Mouse (Mus musculus) MEL (cell line): ENCODE measurements at regions not wholly inside any gene's neighbourhood (a gene's known extent, or its start where the extent isn't known, plus 50 kb on each side); places are given as distances from the start of the nearest gene placed in this dataset.
"Not testable (repeated sequence)": the region's sequence is repeated elsewhere in the genome, so short reads cannot be mapped to it uniquely, and the experiment has no call there.

Experiments used
- DNase-seq: peaks from one replicate; pipeline ENCODE4 v3.0.0; 2011; ENCODE audit warnings: low read depth, low spot score
- H3K27ac ChIP-seq: 2 replicates; pipeline ENCODE4 v1.5.1; 2012; ENCODE audit warnings: low read depth, mild to moderate bottlenecking, control low read depth, low read length, moderate library complexity; ENCODE audit not compliant: control insufficient read depth
- H3K27me3 ChIP-seq, 2 experiments: fragments of 150-350 bp in 1 of 2; sonication (generic) in 1 of 2; 2 replicates each; pipeline ENCODE4 v1.6.1; 2012; ENCODE audit warnings: low read length in 2 of 2, mild to moderate bottlenecking in 2 of 2, improper control_type of control experiment in 1 of 2, moderate library complexity in 1 of 2; ENCODE audit not compliant: insufficient read depth in 2 of 2, control insufficient read depth in 1 of 2
- H3K36me3 ChIP-seq, 2 experiments: 2 replicates each; pipeline ENCODE4 v1.6.1; 2012 to 2014; ENCODE audit warnings: low read length in 2 of 2, improper control_type of control experiment in 1 of 2, inconsistent platforms in 1 of 2, mild to moderate bottlenecking in 1 of 2; ENCODE audit not compliant: insufficient read depth in 2 of 2, control insufficient read depth in 1 of 2
- H3K4me1 ChIP-seq, 2 experiments: fragments of 150-350 bp in 1 of 2; sonication (generic) in 1 of 2; 2 replicates each; pipeline ENCODE4 v1.6.1; 2012; ENCODE audit warnings: low read length in 2 of 2, improper control_type of control experiment in 1 of 2, mild to moderate bottlenecking in 1 of 2; ENCODE audit not compliant: insufficient read depth in 2 of 2, control insufficient read depth in 1 of 2
- H3K4me3 ChIP-seq, 2 experiments: fragments of 150-350 bp in 1 of 2; sonication (generic) in 1 of 2; 2 replicates each; pipeline ENCODE4 v1.5.1; 2012; ENCODE audit warnings: low read depth in 2 of 2, low read length in 2 of 2, mild to moderate bottlenecking in 2 of 2, moderate library complexity in 2 of 2, control low read depth in 1 of 2, improper control_type of control experiment in 1 of 2; ENCODE audit not compliant: control insufficient read depth in 1 of 2, insufficient read depth in 1 of 2
- H3K79me2 ChIP-seq: 2 replicates; pipeline ENCODE4 v1.6.1; 2012; ENCODE audit warnings: mild to moderate bottlenecking, low read length, moderate library complexity; ENCODE audit not compliant: control insufficient read depth, poor library complexity, insufficient read depth
- H3K9ac ChIP-seq: 2 replicates; pipeline ENCODE4 v1.6.1; 2012; ENCODE audit warnings: low read depth, mild to moderate bottlenecking, control low read depth, low read length, moderate library complexity; ENCODE audit not compliant: control insufficient read depth, poor library complexity, severe bottlenecking
- H3K9me3 ChIP-seq: fragments of 150-350 bp; sonication (generic); replicated peaks from 2 replicates; pipeline ENCODE4 v1.6.1; 2012; ENCODE audit warnings: mild to moderate bottlenecking, low read length, improper control_type of control experiment, moderate library complexity; ENCODE audit not compliant: insufficient read depth
- CTCF ChIP-seq, 3 experiments: IDR thresholded peaks in 2 of 3; conservative IDR thresholded peaks in 1 of 3; 2 replicates each; pipeline ENCODE4 v1.5.1; 2011 to 2012; ENCODE audit warnings: low read length in 3 of 3, low read depth in 2 of 3, mild to moderate bottlenecking in 2 of 3, improper control_type of control experiment in 1 of 3, inconsistent platforms in 1 of 3, mixed read lengths in 1 of 3, moderate library complexity in 1 of 3; ENCODE audit not compliant: control insufficient read depth in 1 of 3, insufficient read depth in 1 of 3, poor library complexity in 1 of 3, severe bottlenecking in 1 of 3
- GABPA ChIP-seq: IDR thresholded peaks from 2 replicates; pipeline ENCODE4 v1.6.1; 2012; ENCODE audit warnings: low read depth, mild to moderate bottlenecking, inconsistent platforms, low read length, improper control_type of control experiment, moderate library complexity
- JUND ChIP-seq: IDR thresholded peaks from 2 replicates; pipeline ENCODE4 v1.6.1; 2011; ENCODE audit warnings: low read depth, mild to moderate bottlenecking, improper control_type of control experiment, low read length
- MAFK ChIP-seq: IDR thresholded peaks from 2 replicates; pipeline ENCODE4 v1.6.1; 2011; ENCODE audit warnings: low read depth, mild to moderate bottlenecking, low read length, improper control_type of control experiment, borderline replicate concordance
- MAX ChIP-seq: IDR thresholded peaks from 2 replicates; pipeline ENCODE4 v1.6.1; 2011; ENCODE audit warnings: low read length, improper control_type of control experiment
- MYC ChIP-seq: IDR thresholded peaks from 2 replicates; pipeline ENCODE4 v1.6.1; 2011; ENCODE audit warnings: low read depth, mild to moderate bottlenecking, low read length, improper control_type of control experiment, moderate library complexity
- SIN3A ChIP-seq: IDR thresholded peaks from 2 replicates; pipeline ENCODE4 v1.6.1; 2012; ENCODE audit warnings: low read length, improper control_type of control experiment, inconsistent platforms
- SMC3 ChIP-seq: IDR thresholded peaks from 2 replicates; pipeline ENCODE4 v1.6.1; 2011; ENCODE audit warnings: low read depth, low read length, improper control_type of control experiment
- TAL1 ChIP-seq: IDR thresholded peaks from 2 replicates; pipeline ENCODE4 v1.6.1; 2012; ENCODE audit warnings: mild to moderate bottlenecking, inconsistent platforms, low read length, moderate library complexity, mixed read lengths
- TBP ChIP-seq: IDR thresholded peaks from 2 replicates; pipeline ENCODE4 v1.8.0; 2011; ENCODE audit warnings: low read depth, low read length, improper control_type of control experiment
- USF1 ChIP-seq: IDR thresholded peaks from 2 replicates; pipeline ENCODE4 v1.6.1; 2014; ENCODE audit warnings: low read depth, mild to moderate bottlenecking, inconsistent platforms, low read length, improper control_type of control experiment, moderate library complexity
- ZMIZ1 ChIP-seq: IDR thresholded peaks from 2 replicates; pipeline ENCODE4 v1.6.1; 2012; ENCODE audit warnings: low read depth, mild to moderate bottlenecking, inconsistent platforms, low read length, improper control_type of control experiment, moderate library complexity
- ZNF384 ChIP-seq: IDR thresholded peaks from 2 replicates; pipeline ENCODE4 v1.6.1; 2012; ENCODE audit warnings: low read depth, mild to moderate bottlenecking, inconsistent platforms, low read length, improper control_type of control experiment

DNA sequence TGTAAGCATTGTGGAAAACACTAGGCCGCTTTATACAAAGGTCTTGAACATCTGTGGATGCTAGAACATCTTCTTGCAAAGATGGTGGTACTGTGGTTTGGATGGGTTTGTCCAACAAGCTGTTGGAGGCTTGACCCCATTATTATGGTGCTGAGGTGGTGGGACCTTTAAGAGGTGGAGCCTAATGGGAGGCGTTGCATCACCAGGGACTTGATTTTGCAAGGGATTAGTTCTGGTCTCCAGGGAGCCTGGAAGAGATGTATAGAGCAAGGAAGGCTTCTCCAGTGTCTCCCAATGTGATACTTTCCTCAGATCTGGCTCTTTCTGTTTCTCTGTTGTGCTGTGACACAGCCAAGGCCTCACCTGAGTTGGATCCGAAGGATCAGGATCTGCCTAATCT, 79.4 kb upstream of the Klf13 start:
- Histone ChIP-seq H3K27ac (no peak overlapping the region), H3K36me3 (peaks cover 0 to 13% of the 10 kb centered on the region in 2 experiments; a peak in 2 of 4 replicates), H3K79me2 (no peaks in the 10 kb centered on the region; the same call in 1 of the 2 replicates), H3K9me3 (no peaks in the 10 kb centered on the region), H3K27me3 (no peaks in the 10 kb centered on the region), H3K4me1 (peaks cover 12 to 28% of the 10 kb centered on the region in 2 experiments), H3K9ac (no peak overlapping the region), H3K4me3 (no peak overlapping the region)
- no peak for DNase-seq
- no peak for TF ChIP-seq GABPA
- TF ChIP-seq ZNF384, result peak; percentile 59; the same call in 1 of the 2 replicates

GRCm38 (mm10) chr7:64016874-64017273, 78.2 kb upstream of the Klf13 start:
- DNase-seq, result no peak
- peaks cover 15 to 26% of the 10 kb centered on the region in 2 experiments for H3K4me1 ChIP-seq
- no peak overlapping the region for H3K9ac ChIP-seq
- no peaks in the 10 kb centered on the region; the same call in 1 of the 2 replicates for H3K79me2 ChIP-seq
- no peak overlapping the region for H3K27ac ChIP-seq
- no peak overlapping the region for H3K4me3 ChIP-seq
- H3K27me3 ChIP-seq, result no peaks in the 10 kb centered on the region
- peaks cover 0 to 11% of the 10 kb centered on the region in 2 experiments; a peak in 2 of 4 replicates for H3K36me3 ChIP-seq
- TF ChIP-seq TBP (no peak), MAX (no peak), JUND (no peak), USF1 (no peak), SIN3A (no peak), MAFK (no peak), MYC (no peak), ZMIZ1 (no peak), TAL1 (no peak)
- H3K9me3 ChIP-seq, result no peaks in the 10 kb centered on the region

GRCm38 (mm10) chr7:64015136-64015535, 76.4 kb upstream of the Klf13 start:
- Histone ChIP-seq H3K36me3 (peaks cover 0 to 19% of the 10 kb centered on the region in 2 experiments; a peak in 2 of 4 replicates), H3K4me1 (peaks cover 23 to 34% of the 10 kb centered on the region in 2 experiments)
- not testable (repeated sequence) for H3K27me3 ChIP-seq, H3K4me3 ChIP-seq, H3K79me2 ChIP-seq, H3K9ac ChIP-seq, H3K27ac ChIP-seq, H3K9me3 ChIP-seq
- peak; percentile 53 for DNase-seq
- TF ChIP-seq CTCF (IDR thresholded peaks at IDR 0.05 in 2 of 3, conservative IDR thresholded peaks at IDR 0.05 in 1 of 3; ENCODE audit: control insufficient read depth in 1 of 3, insufficient read depth in 1 of 3, low read depth in 2 of 3, low read length in 3 of 3, poor library complexity in 1 of 3, severe bottlenecking in 1 of 3), result peak in 2 of 3 experiments; percentile 17 to 23; a peak in 2 of 6 replicates
- peak; percentile 8; the same call in 1 of the 2 replicates for TF ChIP-seq SMC3
